Mouse (Mus musculus): ENCODE measurements around the gene Ldhb.

DNA sequence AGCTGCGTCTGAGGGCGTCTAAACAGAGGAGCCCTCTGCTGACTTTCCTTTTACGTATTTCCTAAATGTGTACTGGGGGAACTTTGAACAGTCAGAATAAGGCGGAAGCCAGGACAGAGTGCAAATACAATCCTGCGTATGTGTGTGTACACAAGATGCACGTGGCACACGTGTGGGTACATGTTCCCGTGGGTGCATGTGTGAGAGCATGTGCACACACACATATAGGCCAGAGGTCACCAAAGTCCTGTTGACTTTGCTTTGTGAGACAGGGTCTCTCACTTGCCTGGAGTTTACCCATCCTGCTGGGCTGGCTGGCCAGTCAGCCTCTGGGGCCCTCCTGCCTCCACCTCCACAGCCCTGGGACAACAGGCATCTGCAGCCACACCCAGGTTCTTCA lies 36.6 kb downstream of the Ldhb start:
- TF ChIP-seq CTCF (IDR thresholded peaks at IDR 0.05; ENCODE audit: low read depth, low read length) (no peak), POLR2A (IDR thresholded peaks at IDR 0.05; ENCODE audit: extremely low read depth, insufficient read depth, low read length) (no peak)
